Mouse (Mus musculus) ES-E14 (cell line): ENCODE data around the gene Mgat3.

Experiments used
- CHD2 ChIP-seq: IDR thresholded peaks from 2 replicates; pipeline ENCODE4 v1.6.1; 2014; ENCODE audit warnings: mild to moderate bottlenecking, low read depth, low read length, inconsistent platforms
- HCFC1 ChIP-seq: IDR thresholded peaks from 2 replicates; pipeline ENCODE4 v1.6.1; 2012; ENCODE audit warnings: low read length, inconsistent platforms, borderline replicate concordance; ENCODE audit not compliant: insufficient read depth
- ZNF384 ChIP-seq: IDR thresholded peaks from 2 replicates; pipeline ENCODE4 v1.6.1; 2012; ENCODE audit warnings: low read depth, low read length, inconsistent platforms

GRCm38 (mm10) chr15:80132452-80132851, 41.1 kb upstream of the Mgat3 start:
- TF ChIP-seq HCFC1 = no peak
- no peak for TF ChIP-seq ZNF384
- no peak for TF ChIP-seq CHD2
